Mouse (Mus musculus) thymus, adult 18-20 months (tissue): ENCODE measurements at regions not wholly inside any gene's neighbourhood (a gene's known extent, or its start where the extent isn't known, plus 50 kb on each side); places are given as distances from the start of the nearest gene placed in this dataset.

ENCODE experiments used
- DNase-seq, 2 experiments: peaks; one replicate each; pipeline ENCODE4 v3.0.0; 2022; ENCODE audit warnings: mixed read lengths in 2 of 2

DNA sequence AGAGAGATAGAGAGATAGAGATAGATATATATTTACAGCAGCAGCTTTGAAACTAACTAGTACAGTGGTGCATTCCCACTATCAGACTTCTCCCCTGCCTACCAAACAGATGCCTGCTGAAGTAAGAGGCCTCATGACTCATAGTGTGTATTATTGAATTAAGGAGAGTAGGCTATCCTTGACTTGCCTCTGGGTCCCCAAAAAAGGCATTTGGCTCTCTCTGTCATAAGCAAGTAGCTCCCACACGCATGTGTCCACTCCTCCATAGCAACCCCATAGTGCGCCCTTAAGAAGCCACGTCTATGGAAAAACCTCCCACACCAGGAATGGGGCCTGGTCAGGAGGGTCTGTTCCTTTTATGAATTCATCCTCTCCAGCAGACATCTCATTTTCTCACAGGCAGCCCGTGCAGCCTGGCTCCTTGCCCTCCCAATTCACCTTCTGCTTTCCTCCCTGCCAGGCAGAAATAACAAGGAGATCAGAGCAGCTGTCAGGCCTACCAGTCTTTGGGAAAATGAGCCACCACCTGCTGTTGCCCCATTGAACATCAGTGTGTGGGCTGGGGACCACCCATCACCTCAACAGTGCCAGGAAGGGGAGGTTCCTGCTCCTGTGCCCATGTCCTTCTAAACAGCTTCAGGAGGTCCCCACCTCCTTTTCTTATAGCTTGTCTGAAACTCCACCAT is 208.5 kb upstream of the Mocs1 start:
- DNase-seq = no peak

DNA sequence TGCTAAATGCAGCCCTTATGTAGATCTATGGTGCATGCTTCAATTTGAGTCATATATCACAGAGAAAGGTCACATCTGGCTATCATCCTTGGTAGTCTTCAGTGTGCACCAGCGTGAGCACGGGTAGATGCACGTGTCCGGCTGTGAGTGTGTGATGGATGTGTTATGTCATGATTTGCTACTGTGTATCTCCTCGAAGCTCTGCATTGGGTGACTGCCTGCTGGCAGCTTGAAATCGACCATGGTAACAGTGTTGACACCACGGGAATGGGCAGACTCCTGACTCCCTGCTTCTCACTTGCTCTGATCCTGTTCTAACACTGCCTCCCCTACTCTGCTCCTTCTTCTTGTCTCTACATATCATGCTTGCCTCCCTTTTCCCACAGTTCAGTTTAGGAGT is 204.9 kb upstream of the Mocs1 start:
- no peak for DNase-seq

DNA sequence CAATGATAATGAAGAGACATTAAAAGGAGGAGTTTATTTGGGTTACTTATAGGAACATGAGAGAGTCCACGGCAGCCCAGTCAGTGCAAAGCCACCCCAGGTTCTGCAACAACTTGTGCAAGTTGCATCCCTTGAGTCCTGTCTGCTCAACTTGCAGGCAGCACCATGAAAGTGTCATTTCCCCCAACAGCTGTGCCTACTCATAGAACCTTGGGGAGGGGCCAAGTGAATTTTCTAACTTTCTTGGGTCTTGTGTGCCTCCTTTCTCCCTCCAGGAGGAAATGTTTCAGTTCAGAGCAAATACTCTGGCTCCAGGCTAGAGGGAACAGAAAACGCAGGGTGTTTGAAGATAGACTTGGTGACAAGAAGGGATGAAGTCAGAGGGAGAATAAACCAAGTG is 204.5 kb upstream of the Mocs1 start:
- no peak for DNase-seq

DNA sequence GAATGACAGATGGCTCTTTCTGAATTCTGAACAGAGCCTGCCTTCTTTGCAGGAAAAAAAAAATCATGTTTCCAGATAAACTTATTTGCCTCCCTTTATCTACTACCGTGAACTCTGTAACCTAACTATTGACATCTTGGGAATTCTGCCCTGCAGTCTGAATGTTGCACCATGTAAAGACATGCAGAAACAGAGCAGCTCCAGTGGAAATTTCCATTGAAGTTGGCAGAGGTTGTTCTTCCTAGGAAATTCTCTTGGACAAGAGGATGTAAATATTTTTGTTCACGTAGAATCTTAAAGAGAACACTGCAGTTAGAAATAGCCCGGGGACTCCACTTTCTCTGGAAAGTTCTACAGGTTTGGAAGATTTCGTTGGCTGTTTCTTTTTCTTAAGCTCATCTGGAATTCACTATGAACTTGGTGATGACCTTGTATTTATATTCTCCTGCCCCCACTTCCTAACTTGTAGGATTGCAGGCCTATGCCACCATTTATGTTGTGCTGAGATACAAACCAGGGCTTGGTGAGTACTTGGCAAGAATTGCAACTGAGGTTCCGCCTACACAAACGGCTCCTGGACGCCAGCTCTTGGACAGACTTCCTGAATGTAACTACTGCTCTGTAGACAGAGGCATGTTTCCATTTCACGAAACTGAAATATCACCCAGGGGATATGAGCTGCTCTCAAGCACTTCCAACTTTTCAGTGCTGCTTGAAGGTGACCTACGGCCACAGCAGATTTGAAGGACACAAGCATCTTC is 202.7 kb upstream of the Mocs1 start:
- no peak for DNase-seq

DNA sequence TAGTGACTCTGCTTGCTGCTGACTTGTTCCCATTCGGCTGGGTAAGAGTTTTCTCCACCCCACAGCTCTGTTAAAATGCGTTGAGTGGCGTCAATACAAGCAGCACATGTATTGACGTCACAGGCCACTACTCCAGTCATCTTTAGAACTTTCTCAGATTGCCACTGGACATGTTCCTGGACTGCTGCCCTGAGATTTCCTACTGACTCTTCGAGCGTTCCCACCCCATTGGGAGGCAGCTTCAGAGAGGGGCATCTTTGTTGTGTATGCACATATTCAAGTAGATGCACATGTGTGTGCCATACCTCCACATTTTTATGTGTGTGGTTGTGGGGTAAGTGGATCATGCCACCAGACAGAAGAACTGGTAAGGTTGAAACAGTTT is 202.2 kb upstream of the Mocs1 start:
- DNase-seq = no peak

DNA sequence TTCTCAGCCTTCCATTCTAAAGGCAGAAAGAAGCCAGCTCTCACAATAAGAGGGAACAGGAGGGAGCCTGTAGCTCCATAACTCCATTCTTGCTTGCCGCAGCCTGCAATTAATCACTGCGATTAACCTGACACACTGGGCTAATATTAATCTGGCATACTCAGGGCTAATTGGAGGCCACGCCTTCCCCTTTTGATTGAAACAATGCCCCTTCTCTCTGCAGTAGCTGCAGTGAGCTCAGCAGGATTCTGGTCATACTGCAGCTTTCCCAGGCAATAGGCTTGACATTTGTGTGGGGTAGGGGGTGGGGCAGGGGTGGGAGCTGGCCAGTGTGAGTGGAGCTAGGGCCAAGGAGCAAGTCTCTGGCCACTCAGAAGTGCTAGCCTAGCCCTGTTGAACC is 196.9 kb upstream of the Mocs1 start:
- no peak for DNase-seq

DNA sequence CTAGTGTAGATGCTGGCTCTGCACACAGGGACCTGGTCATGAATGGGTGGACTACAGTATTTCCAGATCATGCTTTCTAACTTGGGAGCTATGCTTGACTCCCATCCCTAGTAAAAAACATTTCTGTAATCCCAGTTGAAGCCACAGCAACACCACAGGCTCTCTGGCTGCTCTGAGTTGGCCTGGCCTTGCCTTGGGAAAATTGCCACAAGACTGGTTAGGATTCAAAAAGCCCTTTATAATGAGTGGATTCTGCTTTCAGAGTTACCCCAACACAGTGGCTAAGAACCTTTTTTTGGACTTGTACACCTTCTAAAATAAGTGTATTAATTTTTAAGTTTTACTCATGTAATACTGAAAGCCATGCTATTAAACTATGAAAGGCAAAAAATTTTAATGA is 188.1 kb upstream of the Mocs1 start:
- DNase-seq = no peak

DNA sequence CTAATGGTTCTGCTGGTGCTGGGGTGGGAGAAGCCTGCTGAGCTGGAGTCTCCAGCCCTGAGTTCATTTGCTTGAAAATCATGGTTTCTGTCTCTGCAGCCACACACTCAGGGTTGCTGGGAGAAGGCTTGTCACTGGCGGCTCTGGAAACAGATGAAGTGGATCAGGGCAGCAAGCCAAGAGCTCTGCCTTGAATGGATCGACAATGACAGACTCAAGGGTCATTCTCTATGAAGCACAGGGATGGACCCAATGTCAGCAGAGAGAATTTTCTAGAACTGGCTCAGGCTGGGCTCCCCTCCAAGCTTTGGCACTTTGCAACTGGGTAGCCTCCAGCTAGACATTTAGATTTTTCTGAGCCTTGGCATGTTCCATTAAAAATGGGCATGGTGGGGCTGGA is 184.7 kb upstream of the Mocs1 start:
- no peak for DNase-seq

DNA sequence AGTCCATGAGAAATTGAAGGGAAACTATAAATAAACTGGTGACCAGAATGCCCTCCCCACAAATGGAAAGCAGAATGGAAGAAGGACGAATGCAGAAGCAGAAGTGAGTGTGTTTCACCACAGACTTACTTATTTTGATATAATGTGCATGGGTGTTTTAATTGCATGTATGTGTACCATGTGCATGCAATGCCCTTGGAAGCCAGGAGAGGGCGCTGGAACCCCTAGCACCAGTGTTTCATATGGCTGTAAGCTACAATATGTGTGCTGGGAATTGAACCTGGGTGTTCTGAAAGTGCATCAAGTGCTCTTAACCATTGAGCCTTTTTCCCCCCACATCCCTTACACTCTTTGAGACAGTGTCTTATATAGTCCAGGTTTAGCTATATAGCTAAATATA is 183.1 kb upstream of the Mocs1 start:
- DNase-seq = no peak

DNA sequence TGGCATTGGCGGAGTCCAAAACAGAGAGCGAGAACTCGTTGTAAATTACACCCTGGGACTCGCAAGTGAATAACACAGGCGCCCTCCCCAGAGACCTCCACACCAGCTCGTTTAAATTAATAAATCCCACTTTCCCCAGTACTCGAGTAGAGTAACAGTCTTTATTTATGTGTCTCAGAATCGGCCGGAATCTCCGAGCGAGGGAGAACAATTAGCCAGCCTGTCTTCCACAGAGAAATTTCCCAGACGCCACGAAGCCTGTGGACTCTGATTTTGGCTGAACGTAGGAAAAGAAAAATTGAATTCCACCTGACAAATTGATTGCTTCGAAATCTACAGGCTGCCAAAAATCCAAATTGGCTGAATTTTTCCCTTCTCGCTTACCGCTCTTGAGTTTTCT is 180.9 kb upstream of the Mocs1 start:
- no peak for DNase-seq

DNA sequence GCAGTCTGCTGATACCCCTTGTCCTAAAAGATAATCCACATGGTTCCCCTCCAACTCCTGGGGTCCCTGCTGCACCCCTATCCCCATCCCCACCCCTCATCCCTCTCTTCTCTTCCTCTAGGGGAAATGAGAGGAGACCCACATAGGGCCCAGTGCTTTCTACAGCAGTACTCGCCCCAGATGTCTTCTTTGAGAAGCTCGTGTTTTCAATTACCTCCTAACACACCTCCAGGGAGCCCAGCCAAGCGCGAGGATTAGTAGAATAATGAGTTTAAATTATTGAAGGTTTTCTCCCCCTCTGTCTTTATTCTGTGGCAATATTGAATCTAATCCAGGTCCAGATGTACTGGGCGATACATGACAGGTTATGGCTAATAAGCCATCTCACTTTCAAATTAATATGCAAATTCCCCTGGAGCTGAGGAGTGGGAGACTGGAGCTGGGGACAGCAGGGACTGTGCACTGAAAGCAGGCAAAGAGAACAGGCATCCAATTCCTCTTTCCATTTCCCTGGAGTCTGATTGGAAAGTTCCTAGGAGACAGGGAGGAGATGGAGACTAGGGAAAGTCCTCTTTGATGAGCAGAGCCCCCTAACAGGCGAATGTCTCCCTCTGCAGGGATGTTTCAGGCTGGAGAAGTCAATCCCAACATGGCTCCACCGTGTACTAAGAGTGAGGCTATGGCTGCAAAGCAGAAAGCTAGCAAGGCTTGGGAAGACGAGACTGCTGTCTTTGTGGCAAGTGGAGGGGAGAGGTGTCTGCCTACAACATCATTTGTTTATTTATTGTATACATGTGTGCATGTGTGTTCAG is 177.2 kb upstream of the Mocs1 start:
- no peak for DNase-seq

DNA sequence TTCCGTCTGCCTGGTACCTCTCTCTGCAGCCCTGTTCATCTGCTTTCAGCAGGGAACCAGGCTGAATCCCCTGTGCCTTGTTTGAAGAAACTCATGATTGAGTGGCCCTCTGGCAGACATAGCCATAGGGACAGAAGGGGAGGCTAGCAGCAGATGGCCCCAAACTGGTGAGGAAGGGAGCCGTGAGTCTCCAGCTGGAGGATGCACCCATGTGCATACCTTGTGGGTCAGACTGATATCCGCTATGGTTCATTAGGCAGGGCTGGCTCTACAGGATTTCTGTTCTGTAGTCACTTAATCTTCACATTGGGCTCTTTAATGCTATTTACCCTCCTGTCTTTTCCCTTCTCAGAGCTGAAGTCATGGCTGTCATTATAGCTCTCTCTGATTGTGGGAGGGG is 175.9 kb upstream of the Mocs1 start:
- no peak for DNase-seq

DNA sequence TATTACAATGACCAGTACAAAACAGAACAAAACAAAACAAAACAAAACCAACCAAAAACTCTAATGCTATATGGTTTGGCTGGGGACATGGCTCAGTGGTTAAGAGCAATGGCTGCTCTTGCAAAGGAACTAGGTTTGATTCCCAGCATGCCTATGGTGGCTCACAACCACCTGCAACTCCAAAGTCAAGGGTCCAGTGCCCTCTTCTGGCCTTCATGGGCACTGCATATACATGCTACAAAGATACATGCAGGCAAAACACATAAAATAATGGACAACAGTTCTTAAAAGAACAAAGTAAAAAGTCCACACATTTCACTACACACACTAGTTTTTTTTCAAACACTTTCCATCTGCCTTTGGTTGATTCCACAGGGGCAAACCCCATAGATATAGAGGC is 169.7 kb upstream of the Mocs1 start:
- no peak for DNase-seq

DNA sequence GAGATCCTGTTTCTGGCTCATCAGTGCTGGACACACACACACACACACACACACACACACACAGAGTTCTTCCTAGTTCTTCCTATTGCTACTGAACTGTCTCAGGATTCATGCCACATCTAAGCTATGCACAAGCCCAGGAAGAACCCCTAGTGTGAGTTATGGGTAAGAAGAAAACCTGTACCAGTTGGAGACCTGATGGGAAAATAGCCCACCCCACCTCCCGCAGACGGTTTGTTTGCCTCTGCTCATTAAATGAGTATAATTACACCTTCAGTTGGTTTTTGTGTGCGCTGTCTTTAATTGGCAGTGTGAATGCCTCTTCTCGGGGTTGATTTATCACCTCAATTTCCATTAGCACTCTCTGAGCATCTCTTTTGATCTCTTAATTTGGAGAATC is 165.8 kb upstream of the Mocs1 start:
- DNase-seq = no peak

DNA sequence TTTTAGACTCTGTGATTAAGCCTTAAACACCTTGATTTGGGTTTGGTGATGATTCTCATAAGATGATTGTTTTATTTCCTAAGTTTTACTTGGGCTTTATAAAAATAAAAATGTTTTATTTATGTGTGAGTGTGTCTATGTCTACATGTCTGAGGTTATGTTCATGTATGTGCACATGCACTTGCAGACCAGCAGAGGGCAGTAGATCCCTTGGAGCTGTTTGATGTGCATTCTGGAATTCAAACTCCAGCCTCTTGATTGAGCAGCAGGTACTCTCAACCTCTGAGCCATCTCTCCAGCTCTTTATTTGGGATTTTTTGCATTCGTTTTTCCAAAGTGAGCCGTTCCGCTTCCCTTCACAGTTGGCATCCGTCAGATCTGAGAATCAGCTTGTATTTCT is 161.8 kb upstream of the Mocs1 start:
- DNase-seq = no peak

DNA sequence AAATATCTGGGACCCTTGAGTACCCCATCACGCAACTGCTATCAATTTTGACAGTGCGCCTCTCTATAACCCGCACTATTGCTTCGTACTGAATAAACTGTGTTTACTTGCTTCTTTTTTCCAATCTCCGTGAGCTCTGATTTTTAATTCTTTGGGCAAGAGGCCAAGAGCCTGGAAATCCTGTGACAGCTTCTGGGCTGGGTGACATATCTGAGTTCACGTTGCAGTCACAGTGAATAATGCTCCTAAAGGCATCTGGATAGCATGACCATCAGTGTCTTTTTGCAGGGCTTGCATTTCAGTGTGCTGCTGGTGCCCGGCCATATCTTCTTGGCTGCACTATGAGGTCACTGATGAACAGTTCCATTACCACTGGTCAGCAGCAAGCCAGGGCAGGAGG is 158.2 kb upstream of the Mocs1 start:
- DNase-seq = no peak

DNA sequence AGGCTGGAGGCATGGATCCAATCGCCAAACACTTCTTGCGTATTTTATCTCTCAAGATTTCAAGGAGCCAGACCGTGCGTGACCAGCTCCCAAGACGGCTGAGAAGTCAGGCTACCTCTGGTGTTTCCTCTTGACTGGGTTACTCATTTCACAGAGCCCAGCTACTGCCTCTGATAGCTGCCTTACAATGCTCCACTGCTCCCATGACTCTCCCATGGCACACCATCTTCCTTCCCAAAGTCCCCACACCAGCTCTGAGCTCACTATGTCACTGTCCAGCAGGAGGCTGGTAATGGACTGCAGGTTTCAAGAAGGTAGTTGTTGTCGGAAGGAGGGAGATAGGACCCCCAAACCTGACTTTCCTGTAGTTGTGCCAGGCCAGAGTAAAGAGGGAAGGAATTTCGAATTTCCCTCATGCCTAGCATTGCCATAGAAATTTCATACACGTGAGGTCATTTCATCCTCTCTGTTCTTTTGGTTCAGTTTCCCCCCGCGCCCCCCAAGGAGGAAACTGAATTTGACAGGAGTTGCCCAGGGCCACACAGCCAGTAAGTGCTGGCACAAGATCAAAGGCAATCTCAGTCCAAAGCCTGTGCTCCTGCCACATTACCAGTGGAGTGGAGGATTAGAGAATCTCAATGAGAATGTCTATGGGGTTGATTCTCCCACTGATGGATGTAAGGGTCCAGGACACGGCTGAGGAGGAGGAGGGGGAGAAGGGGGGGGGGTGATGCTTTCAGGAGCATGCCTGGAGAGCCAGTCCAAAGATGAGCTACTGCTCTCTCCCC is 155.3 kb upstream of the Mocs1 start:
- DNase-seq = no peak

DNA sequence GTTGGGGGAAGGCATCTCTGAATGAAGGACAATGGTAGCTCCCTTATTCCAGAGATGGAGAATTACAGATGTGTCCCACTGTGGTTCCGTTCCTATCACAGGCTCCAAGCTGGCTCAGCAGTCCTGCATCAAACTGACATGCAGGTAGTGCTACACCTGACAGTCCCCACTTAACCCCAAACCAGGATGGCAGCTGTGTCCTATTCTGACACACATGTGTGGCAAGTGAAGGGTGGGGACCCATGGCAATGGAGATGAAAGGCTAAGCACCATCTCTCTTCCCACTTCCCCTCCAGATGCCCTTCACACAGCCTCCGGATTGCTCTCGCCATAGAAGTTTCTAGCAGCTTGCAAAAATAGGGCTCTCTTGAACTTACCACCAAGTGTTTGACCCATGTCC is 153.2 kb upstream of the Mocs1 start:
- no peak for DNase-seq

DNA sequence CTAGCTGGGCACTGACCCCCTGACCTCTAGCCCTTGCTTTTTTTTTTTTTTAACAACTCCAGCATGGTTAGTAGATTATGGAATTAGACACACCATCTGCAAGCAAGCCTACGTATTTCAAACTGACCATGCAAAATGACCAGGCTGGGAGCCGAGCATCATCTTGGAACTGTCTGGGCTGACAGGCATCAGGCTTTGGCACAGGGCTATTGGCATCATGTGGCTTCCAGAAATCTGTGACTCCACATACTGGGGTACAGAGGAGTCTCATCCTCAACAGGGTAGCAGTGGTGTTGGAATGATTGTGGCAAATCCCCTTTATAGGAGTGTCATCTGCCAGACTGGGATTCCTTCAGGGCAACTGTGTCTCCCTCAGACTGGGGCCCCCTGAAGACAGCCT is 152.7 kb upstream of the Mocs1 start:
- DNase-seq = no peak

DNA sequence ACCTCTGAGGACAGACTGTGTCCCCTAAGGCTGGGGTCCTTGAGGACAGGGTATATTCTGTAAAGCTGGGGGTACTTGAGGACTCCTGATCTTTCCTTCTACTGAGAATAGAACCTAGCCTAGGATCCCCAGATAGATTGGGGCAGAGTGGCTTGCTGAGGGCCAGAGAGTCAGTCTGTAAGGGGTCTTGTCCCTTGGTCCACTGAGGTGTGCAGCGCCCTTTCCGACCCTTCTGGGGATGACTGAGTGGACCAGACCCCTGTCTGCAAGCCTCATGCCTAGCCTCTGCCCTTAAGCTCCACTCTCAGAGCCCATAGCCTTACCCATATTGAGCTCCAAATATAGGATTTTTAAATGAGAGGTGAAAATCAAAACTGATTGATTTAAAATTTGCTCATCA is 152.2 kb upstream of the Mocs1 start:
- DNase-seq = no peak

DNA sequence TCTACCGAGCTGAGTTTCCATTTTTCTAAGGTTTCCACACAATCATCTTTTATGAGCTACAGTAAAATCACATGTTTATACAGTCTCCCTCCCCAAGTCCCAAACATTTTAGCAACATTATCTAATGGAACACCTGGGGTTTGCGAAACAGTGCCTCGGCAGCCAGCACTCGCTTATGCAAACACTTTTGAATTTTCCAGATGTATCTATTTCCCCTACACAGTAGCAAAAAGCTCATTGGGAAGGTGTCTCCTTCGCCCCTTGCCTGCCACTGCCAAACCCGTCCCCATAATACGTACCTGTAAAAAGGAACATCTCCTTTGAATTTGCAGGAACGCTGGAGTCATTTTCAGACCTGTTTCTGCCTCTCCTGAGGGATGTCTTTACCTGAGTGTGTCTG is 149.6 kb upstream of the Mocs1 start:
- DNase-seq = no peak

DNA sequence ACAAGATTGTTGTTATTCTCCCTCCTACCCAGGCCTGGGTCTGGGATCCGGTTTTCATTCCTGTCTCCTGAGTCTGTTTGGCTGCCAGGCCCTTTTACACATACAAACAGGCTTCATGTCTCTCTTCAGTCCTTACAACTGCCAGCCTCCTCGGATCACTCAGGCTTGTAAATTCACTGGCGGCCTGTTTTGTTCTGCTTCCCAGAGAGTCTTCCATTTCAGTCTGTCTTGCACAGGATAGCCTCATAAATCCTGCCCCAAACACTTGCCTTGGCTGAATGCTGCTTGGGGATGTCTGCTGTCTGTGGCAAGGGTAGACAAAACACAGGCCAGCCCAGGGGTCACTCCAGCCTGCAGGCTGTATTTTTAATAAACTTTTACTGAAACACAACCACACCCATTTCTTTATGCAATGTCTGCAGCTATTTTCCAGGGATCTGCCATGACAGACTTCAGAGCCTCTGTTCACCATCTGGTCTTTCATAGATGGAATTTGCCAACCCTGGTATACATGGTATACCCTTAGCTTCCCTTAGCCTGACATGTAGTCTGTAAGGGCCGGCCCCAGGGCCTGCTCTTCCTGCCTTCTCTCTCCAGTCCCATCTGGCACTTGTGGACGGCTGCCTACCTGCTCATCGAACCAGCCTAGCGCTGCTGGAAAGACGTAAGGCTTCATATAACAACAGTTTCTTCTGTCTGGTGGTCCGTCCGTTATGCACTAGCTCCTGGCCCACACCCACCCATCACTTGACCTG is 149.0 kb upstream of the Mocs1 start:
- DNase-seq = no peak

DNA sequence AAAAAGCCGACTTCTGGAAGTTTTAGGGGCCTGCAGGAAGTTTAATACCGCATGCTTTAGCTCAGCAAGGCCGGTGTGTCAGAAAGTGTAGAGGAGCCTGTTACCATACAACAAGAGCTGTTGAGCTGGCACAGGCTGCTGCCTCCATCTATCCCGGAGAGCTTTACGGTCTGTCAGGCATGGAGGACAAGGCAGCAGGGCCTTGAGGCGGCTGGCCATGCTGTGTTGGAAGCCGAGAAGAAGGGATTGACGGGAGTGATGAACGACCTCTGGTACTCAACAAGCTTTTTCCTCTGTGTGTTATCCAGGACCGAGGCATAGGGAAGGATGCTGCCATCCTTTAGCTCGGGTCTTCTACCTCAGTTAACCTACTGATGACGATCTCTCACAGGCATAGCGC is 146.8 kb upstream of the Mocs1 start:
- no peak for DNase-seq
